Mouse (Mus musculus): Measurements from ENCODE around the gene Trpm8. TPM values are rescaled to one million over a fixed set of nuclear protein-coding genes. Genes with fewer than 3 reads are reported as not detected.
A peak's percentile ranks its signal among the peaks of the same experiment; 100 is the strongest.

The Trpm8 gene
- polyA plus RNA-seq, 1 experiment: 0.02 TPM

DNA sequence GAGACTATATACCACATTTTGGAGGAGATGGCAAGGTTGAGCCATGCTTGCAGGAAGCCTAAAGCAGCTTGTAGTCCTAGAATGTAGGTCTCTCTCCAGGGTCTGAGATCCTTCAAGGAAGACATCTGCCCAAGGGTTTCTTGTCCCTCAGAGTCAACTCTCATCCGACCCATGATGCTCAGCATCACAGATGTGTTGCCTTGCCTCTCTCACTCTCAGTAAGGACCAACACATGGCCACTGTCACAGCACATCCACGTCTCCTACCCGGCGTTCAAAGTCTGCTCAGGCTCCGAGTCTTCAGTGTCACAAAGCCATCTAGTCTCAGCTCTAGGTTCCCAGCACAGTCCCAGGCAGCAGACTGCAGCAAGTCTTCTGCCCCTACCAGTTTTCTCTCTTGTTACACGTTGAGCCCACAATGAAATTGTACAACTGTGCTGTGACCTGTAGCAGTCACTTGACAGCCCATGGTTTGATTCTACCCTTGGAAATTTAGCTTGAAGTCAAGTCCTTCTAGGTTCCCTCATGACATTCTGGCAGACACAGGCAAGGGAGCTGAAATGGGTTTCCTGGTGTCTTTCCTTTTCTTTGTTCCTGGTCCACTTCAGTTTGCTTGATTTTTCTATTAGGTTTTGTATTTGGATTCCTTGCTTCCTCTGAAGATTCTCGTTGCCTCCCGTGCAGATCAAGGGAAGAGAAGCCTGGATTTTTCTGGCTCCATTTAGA lies 27.0 kb downstream of the Trpm8 start:
- H3K4me3 ChIP-seq (ENCODE audit: insufficient read depth, low read length): no peak overlapping the region
- no peaks in the 10 kb centered on the region for H3K4me1 ChIP-seq (ENCODE audit: control insufficient read depth, insufficient read depth, low read length)
- H3K27ac ChIP-seq (ENCODE audit: insufficient read depth, low read length): no peak overlapping the region
- TF ChIP-seq POLR2A (IDR thresholded peaks at IDR 0.05; ENCODE audit: extremely low read depth, insufficient read depth, low read length) (no peak), CTCF (IDR thresholded peaks at IDR 0.05; ENCODE audit: extremely low read depth, insufficient read depth, low read length) (no peak)

DNA sequence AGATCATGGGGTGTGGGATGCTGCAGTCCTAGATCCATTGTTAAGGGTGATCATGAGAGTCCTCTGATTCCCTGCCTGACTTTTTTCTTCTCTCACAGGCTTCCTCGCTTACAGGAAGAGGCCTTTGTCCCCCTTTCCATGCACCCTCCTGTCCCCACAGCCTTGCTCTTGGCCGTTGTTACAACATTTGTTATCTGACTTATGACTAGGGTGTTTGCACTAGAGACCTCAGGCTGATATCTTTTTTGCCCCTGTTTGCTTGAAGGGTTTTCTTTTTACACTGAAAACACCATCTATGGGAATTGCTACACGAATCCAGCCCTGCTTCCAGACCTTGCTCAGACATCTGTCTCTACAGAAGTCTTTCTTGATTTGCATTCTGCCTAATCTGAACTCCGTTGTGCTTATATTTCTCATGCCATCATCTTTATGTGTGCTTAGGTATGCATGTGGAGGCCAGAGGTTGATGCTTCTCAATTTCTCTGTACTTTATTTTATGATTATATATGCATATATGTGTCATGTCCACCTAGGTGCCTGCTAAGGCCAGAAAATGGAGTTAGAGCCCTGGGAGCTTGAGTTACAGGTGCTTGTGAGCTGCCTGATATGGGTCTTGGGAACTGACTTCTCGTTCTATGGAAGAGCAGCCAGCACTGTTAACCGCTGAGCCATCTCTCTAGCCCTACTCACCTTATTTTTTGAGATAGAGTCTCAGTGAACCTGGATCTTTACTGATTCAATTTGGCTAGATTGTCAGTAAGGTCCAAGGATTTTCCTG lies 27.7 kb downstream of the Trpm8 start:
- Histone ChIP-seq H3K4me3 (ENCODE audit: insufficient read depth, low read length) (no peak overlapping the region), H3K4me1 (ENCODE audit: control insufficient read depth, insufficient read depth, low read length) (no peaks in the 10 kb centered on the region), H3K27ac (ENCODE audit: insufficient read depth, low read length) (no peak overlapping the region)
- TF ChIP-seq POLR2A (IDR thresholded peaks at IDR 0.05; ENCODE audit: extremely low read depth, insufficient read depth, low read length) (no peak), CTCF (IDR thresholded peaks at IDR 0.05; ENCODE audit: extremely low read depth, insufficient read depth, low read length) (no peak)

DNA sequence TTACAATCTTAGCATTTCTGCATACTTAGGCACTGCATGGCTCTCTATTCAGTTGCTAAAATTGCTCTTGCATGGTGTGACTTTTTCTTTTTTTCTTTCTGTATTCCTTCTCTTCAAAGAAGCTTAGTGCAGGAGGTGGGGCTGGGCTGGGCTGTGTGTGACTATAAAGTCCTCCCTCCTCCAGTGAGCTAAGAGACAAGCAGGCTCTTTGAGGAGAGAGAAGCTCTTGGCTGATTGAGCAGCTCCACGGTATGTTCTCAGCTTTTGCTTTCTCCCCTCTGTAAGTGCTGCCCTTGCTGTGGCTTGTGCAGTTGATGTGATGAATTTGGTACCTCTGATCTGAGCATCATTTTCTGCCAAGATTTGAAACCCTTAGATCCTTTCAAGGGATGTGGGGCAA lies 29.1 kb downstream of the Trpm8 start:
- TF ChIP-seq CTCF (IDR thresholded peaks at IDR 0.05; ENCODE audit: extremely low read depth, insufficient read depth, low read length) (no peak), POLR2A (IDR thresholded peaks at IDR 0.05; ENCODE audit: extremely low read depth, insufficient read depth, low read length) (no peak)
- Histone ChIP-seq H3K4me1 (ENCODE audit: control insufficient read depth, insufficient read depth, low read length) (no peaks in the 10 kb centered on the region), H3K27ac (ENCODE audit: insufficient read depth, low read length) (no peak overlapping the region), H3K4me3 (ENCODE audit: insufficient read depth, low read length) (no peak overlapping the region)

DNA sequence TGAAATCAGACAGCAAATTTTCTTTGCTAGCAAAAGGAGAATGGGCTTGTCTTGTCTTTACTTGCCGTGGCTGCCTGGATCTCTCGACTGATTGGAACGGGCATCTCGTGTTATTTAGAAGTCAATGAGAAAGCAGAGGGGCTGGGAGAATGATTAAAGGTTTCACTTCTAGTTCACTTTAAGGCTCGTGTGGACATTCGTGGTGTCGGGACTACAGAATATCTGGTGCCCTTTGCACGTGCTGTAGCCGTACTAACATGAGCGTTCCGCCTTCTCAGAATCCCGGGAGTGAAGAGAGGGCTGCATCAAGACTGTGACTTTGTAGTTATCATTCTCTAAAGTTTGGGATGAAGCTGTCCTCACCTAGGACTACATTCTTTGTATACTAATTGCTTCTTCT lies 29.7 kb downstream of the Trpm8 start:
- Histone ChIP-seq H3K4me3 (ENCODE audit: insufficient read depth, low read length) (no peak overlapping the region), H3K4me1 (ENCODE audit: control insufficient read depth, insufficient read depth, low read length) (no peaks in the 10 kb centered on the region), H3K27ac (ENCODE audit: insufficient read depth, low read length) (no peak overlapping the region)
- TF ChIP-seq POLR2A (IDR thresholded peaks at IDR 0.05; ENCODE audit: extremely low read depth, insufficient read depth, low read length) (no peak), CTCF (IDR thresholded peaks at IDR 0.05; ENCODE audit: extremely low read depth, insufficient read depth, low read length) (no peak)

DNA sequence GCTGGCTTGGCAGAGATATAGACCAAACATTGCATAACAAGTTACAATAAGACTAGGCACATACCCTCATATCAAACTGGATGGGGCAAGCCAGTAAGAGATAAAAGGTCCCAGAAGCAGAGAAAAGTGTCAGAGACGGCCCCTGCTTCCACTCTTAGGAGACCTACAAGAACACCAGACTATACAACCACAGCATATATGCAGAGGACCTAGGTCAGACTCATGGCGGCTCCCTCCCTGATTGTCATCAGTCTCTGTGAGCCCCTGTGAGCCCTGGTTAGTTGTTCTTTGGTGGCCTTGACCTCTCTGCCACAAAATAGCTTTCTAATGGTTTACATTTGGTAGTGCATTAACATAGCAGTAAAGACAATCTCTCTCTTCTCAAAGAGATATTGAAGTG lies 31.6 kb downstream of the Trpm8 start:
- H3K4me1 ChIP-seq (ENCODE audit: control insufficient read depth, insufficient read depth, low read length): no peaks in the 10 kb centered on the region
- H3K27ac ChIP-seq (ENCODE audit: insufficient read depth, low read length): no peak overlapping the region
- TF ChIP-seq CTCF (IDR thresholded peaks at IDR 0.05; ENCODE audit: extremely low read depth, insufficient read depth, low read length) (no peak), POLR2A (IDR thresholded peaks at IDR 0.05; ENCODE audit: extremely low read depth, insufficient read depth, low read length) (no peak)
- no peak overlapping the region for H3K4me3 ChIP-seq (ENCODE audit: insufficient read depth, low read length)

DNA sequence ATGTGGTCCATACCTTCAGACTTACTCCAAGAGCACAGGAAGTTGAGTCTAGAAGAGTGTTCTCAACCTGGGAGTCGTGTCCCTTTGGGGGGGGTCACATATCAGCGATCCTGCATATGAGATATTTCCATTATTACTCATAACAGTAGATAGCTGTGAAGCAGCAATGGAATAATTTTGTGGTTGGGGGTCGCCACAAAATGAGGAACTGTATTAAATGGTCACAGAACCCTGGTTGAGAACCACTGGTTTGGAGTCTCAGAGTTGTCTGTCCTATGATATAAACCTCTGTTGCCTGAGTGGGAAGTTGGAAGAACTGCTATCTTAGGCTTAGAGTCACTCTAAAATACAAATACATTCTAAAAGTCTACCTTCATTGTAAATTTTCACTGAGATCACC lies 32.4 kb downstream of the Trpm8 start:
- no peak overlapping the region for H3K27ac ChIP-seq (ENCODE audit: insufficient read depth, low read length)
- TF ChIP-seq CTCF (IDR thresholded peaks at IDR 0.05; ENCODE audit: extremely low read depth, insufficient read depth, low read length) (no peak), POLR2A (IDR thresholded peaks at IDR 0.05; ENCODE audit: extremely low read depth, insufficient read depth, low read length) (no peak)
- H3K4me3 ChIP-seq (ENCODE audit: insufficient read depth, low read length): no peak overlapping the region
- no peaks in the 10 kb centered on the region for H3K4me1 ChIP-seq (ENCODE audit: control insufficient read depth, insufficient read depth, low read length)

DNA sequence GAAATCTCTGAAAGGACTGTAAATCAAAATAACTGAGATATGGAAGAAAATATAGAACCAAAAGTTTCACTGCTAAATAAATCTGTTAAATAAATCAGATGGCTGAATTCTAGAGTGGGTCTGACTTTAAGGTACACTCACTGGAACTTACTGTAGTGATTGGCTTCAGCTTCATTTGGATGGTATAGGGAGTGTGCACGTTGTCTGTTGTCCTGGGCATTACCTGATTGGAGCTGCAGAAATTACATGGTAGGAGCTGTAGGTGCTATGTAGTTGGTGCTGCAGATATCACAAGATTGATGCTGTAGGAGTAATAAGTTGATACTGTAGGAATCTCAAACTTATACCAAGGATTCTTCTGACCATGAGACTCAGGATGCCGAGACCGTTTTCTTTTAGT lies 32.9 kb downstream of the Trpm8 start:
- Histone ChIP-seq H3K4me3 (ENCODE audit: insufficient read depth, low read length) (no peak overlapping the region), H3K4me1 (ENCODE audit: control insufficient read depth, insufficient read depth, low read length) (no peaks in the 10 kb centered on the region), H3K27ac (ENCODE audit: insufficient read depth, low read length) (no peak overlapping the region)
- TF ChIP-seq CTCF (IDR thresholded peaks at IDR 0.05; ENCODE audit: extremely low read depth, insufficient read depth, low read length) (no peak), POLR2A (IDR thresholded peaks at IDR 0.05; ENCODE audit: extremely low read depth, insufficient read depth, low read length) (no peak)

DNA sequence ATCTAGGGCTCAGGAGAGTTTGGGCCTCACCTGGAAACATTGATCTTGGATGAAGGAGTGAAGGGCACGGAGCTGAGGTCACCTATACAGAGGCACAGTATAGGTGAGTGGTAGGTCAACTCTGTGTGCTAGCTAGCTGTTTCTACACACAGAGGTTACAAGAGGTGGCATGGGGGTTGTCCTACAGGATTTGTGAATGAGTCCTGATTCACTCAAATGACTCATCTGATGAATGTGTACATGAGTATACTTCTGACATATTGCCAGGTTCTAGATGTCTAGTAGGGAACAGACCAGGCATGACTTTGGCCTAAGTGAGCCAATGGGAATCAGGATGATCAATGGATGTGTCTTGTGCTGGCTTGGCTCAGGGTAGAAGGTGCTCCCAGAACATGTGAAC lies 39.8 kb downstream of the Trpm8 start:
- no peaks in the 10 kb centered on the region; the same call in 1 of the 2 replicates for H3K4me1 ChIP-seq (ENCODE audit: control insufficient read depth, insufficient read depth, low read length)
- H3K4me3 ChIP-seq (ENCODE audit: insufficient read depth, low read length): no peak overlapping the region
- no peak overlapping the region for H3K27ac ChIP-seq (ENCODE audit: insufficient read depth, low read length)
- TF ChIP-seq POLR2A (IDR thresholded peaks at IDR 0.05; ENCODE audit: extremely low read depth, insufficient read depth, low read length): no peak
- no peak for TF ChIP-seq CTCF (IDR thresholded peaks at IDR 0.05; ENCODE audit: extremely low read depth, insufficient read depth, low read length)

DNA sequence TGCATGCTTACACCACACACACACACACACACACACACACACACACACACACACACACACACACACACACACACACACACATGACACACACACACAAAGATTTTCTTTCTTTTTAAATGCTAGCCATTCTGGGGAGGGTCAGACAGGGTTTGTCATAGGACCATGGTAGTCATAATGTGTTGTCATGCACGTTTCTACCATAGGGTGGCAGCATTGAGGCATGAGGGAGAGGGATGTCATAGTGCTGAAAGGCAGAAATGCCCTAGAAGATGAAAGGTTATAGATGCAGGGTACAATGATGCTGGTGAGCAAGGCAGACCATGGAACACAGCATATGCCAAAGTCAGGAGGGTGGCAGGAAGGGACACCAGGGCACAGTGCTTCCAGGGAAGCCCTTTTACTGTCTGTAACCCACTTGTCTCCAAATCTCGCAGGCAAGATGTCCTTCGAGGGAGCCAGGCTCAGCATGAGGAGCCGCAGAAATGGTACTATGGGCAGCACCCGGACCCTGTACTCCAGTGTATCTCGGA lies 41.1 kb downstream of the Trpm8 start:
- H3K27ac ChIP-seq (ENCODE audit: insufficient read depth, low read length): no peak overlapping the region
- TF ChIP-seq POLR2A (IDR thresholded peaks at IDR 0.05; ENCODE audit: extremely low read depth, insufficient read depth, low read length): no peak
- peak; percentile 80 for TF ChIP-seq CTCF (IDR thresholded peaks at IDR 0.05; ENCODE audit: extremely low read depth, insufficient read depth, low read length)
- no peak overlapping the region for H3K4me3 ChIP-seq (ENCODE audit: insufficient read depth, low read length)
- H3K4me1 ChIP-seq (ENCODE audit: control insufficient read depth, insufficient read depth, low read length): no peaks in the 10 kb centered on the region; the same call in 1 of the 2 replicates
